Mouse (Mus musculus): Measurements from ENCODE around the gene Tapt1. TPM values are rescaled to one million over a fixed set of nuclear protein-coding genes. Genes with fewer than 3 reads are reported as not detected.
"Not testable (repeated sequence)": the region's sequence is repeated elsewhere in the genome, so short reads cannot be mapped to it uniquely, and the experiment has no call there.

Tapt1 gene
- polyA plus RNA-seq (2016; fragmentation: Nextera tagmentation; extraction: Ambion mirVana): 23.0 and 25.5 TPM in 2 replicates

DNA sequence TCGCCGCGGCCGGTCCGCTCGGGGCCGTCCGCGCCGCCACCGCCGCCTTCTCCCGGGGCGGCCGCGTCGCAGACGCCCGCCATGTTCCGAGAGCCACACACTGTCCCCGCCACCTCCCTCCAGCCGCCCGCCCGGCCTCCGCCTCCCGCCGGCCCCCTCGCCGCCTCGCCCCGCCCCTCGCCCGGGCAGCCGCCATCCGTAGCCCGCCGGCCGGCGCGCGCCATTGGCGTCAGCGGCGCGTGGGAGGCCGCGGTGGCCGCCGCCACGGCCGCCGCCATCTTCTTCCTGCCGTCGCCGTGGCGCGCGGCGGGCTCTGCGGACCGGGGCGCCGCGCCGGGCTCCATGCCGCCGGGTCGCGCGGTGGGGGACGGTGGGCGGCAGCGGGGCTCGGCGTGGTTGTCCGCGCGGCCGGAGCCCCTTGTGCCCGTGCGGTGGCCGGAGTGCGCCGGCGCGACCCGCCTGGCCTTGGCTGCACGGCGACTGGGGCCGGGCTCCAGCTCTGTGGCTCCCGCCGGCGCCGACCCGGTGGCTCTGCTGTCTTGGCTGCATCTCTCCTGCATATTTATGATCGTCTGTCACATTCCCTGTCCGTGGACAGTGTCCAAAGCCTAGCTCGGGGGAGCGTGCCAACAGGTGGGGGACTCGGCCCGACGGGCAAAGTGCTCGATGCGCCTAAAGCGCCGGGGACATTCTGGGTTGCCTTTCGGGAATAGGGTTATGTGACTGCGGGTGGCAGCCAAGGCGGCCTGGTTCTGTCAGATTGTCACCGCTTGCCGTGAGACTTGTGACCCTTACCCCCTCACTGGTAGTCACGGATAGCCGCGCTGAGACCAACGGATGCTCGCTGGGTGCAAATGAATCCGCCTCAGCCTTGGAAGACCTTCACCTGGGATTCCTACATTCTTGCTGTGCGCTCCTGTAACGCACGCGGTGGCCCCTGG lies at the start of gene Tapt1:
Gene Tapt1, minus strand, starts transcription at position 106 of the 941 bp plus-strand sequence.
- Histone ChIP-seq H3K27me3 (replicated peaks; ENCODE audit: low read depth, poor library complexity, severe bottlenecking) (no peaks in the 10 kb centered on the region), H3K4me3 (peak within 1 kb of the TSS; percentile 92), H3K4me1 (peaks cover 37% of the 10 kb centered on the region), H3K36me3 (replicated peaks) (0 out of 2 replicates have a peak, but pooled peaks cover 6% of the 10 kb centered on the region), H3K27ac (replicated peaks) (peak within 1 kb of the TSS; percentile 97), H3K9me3 (no peaks in the 10 kb centered on the region)
- DNase-seq (ENCODE audit: low spot score): peak; percentile 90
- WGBS: 3% methylated on average over 121 of the region's 121 CpGs

DNA sequence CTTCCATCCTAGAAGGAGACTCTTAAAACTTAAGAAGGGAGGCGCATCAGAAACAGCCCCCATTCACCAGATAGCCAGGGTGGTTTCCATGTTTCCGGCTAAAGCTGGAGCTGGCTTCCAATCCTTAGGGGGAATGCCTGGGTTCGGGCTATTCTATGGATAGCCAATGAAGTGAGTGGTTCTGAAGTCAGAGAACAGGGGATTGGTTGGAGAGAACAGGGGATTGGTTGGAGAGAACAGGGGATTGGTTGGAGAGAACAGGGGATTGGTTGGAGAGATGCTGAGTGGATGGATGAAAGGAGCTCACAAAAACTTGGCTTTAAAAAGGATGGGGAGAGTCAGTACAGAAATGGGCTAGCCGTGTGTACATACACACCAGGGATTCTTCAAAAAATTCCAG lies 45.1 kb upstream of the Tapt1 start:
- DNase-seq (ENCODE audit: low spot score): no peak
- Histone ChIP-seq H3K4me3 (no peak overlapping the region), H3K27ac (replicated peaks) (no peak overlapping the region), H3K4me1 (no peaks in the 10 kb centered on the region), H3K9me3 (no peaks in the 10 kb centered on the region), H3K27me3 (replicated peaks; ENCODE audit: low read depth, poor library complexity, severe bottlenecking) (no peaks in the 10 kb centered on the region), H3K36me3 (replicated peaks) (no peaks in the 10 kb centered on the region)
- 83% methylated on average over 4 of the region's 4 CpGs for WGBS

DNA sequence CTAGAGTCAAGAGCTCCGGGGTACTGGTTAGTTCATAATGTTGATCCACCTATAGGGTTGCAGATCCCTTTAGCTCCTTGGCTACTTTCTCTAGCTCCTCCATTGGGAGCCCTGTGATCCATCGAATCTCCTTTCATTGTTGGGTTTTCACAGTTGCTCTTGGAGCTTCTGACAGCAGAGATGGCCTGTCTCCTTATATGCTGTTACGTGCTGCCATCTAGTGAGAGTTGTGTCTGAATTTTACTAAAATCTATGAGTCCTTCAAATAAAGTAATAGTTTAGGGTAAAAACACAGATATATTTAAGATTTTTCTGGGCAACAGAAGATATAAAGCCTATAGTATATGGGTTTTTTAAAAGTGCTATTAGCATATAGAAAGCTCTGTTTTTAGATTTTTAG lies 42.1 kb upstream of the Tapt1 start:
- not testable (repeated sequence) for H3K36me3 ChIP-seq (replicated peaks); H3K4me3 ChIP-seq; H3K4me1 ChIP-seq; H3K27ac ChIP-seq (replicated peaks); H3K9me3 ChIP-seq; H3K27me3 ChIP-seq (replicated peaks; ENCODE audit: low read depth, poor library complexity, severe bottlenecking); DNase-seq (ENCODE audit: low spot score)
- 75% methylated on average over 3 of the region's 3 CpGs for WGBS

DNA sequence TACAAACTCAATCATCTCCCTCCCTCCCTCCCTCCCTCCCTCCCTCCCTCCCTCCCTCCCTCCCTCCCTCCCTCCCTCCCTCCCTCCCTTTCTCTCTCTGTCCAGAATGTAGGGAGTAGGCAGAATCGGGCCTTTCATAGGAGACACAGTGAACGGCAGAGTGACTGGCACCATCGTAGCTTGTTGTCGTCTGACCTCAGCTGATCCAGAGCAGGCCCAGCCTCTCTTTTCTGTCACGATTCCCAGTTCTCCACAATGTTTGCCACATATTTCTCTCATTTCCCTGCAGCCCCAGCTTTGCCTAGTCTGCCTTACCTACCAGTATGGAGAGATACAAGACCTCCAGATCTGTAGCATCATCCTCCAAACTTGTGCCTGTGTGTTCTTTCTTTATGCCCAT lies 35.3 kb upstream of the Tapt1 start:
- WGBS: 76% methylated on average over 5 of the region's 5 CpGs
- Histone ChIP-seq H3K36me3 (replicated peaks) (no peaks in the 10 kb centered on the region), H3K27ac (replicated peaks) (no peak overlapping the region), H3K4me1 (no peaks in the 10 kb centered on the region), H3K9me3 (no peaks in the 10 kb centered on the region), H3K4me3 (no peak overlapping the region), H3K27me3 (replicated peaks; ENCODE audit: low read depth, poor library complexity, severe bottlenecking) (no peaks in the 10 kb centered on the region)
- DNase-seq (ENCODE audit: low spot score): no peak

DNA sequence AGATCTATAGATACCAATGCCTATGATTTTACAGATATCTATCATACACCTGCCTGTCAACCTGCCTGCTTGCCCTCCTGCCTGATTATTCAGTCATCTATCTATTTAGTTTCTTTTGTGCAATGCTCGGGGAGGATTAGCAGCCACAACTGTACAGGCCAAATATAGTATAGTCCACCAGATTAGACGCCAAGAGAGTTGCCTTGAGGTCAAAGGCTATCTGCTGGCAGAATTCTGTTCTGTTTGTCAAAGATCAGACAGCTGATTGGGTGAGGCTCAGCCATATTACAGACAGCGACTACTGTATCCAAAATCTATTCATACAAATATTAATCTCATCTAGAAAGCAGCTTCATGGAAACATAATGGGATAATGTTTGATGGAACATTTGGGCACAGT lies 34.7 kb upstream of the Tapt1 start:
- no peaks in the 10 kb centered on the region for H3K27me3 ChIP-seq (replicated peaks; ENCODE audit: low read depth, poor library complexity, severe bottlenecking)
- DNase-seq (ENCODE audit: low spot score): no peak
- no peaks in the 10 kb centered on the region for H3K4me1 ChIP-seq
- H3K36me3 ChIP-seq (replicated peaks): no peaks in the 10 kb centered on the region
- H3K27ac ChIP-seq (replicated peaks): no peak overlapping the region
- no peaks in the 10 kb centered on the region for H3K9me3 ChIP-seq
- WGBS: 78% methylated on average over 3 of the region's 3 CpGs
- no peak overlapping the region for H3K4me3 ChIP-seq

DNA sequence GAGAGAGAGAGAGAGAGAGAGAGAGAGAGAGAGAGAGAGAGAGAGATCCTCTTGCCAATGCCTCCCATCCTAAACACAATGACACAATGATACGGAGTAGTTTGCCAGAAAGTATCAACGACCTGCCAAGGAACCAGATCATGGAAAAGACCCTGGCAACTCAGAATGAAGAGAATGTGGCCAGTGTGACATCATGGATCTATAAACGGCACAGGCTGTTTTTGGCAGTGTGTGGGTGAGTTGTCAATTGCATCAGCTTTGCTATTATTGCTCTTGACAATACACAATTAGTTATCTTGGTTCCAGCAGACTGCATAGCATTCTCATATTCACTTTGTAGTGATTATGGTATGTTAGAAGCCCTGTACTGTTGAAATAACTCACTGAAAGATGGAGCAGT lies 33.3 kb upstream of the Tapt1 start:
- Histone ChIP-seq H3K4me3 (no peak overlapping the region), H3K27me3 (replicated peaks; ENCODE audit: low read depth, poor library complexity, severe bottlenecking) (no peaks in the 10 kb centered on the region), H3K36me3 (replicated peaks) (no peaks in the 10 kb centered on the region), H3K9me3 (no peaks in the 10 kb centered on the region), H3K27ac (replicated peaks) (no peak overlapping the region), H3K4me1 (no peaks in the 10 kb centered on the region)
- WGBS: 72% methylated on average over 3 of the region's 3 CpGs
- no peak for DNase-seq (ENCODE audit: low spot score)

DNA sequence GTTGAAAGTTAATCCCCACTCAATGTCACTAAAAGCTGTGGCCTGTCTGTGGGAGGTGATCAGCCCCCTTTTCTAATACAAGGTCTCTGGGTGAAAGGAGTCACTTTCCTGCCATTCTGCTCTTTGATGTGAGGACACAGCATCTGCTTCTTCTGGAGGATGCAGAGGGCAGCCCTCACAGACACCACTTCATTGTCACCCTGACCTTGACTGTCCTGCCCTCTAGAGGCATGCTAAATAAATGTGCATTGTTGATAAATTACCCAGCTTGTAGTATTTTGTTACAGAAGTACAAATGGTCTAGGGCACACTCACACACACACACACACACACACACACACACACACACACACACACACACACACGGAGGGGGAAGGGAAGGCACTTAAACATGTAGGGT lies 31.7 kb upstream of the Tapt1 start:
- H3K4me3 ChIP-seq: no peak overlapping the region
- WGBS: 71% methylated on average over 1 of the region's 1 CpGs
- H3K36me3 ChIP-seq (replicated peaks): no peaks in the 10 kb centered on the region
- H3K27me3 ChIP-seq (replicated peaks; ENCODE audit: low read depth, poor library complexity, severe bottlenecking): no peaks in the 10 kb centered on the region
- H3K27ac ChIP-seq (replicated peaks): no peak overlapping the region
- no peak for DNase-seq (ENCODE audit: low spot score)
- H3K4me1 ChIP-seq: no peaks in the 10 kb centered on the region
- no peaks in the 10 kb centered on the region for H3K9me3 ChIP-seq

DNA sequence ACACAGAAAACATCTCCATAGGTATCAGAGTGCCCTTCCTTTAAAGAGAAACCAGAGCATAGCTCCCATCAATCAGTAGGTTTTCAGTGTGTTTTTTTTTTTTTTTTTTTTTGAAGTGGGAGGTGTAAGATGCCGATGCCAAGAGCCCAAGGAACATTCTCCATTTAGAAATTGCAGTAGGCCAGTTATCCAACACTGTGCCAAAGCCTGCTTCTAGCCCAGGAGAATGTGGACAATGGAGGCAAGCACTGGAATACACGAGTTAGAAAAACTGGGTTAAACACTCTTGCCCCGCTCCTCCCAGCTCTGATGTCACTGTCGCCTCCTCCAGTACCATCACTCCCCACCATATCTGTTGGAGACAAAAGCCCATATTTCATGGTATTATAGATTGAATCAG lies 31.0 kb upstream of the Tapt1 start:
- DNase-seq (ENCODE audit: low spot score): no peak
- no peaks in the 10 kb centered on the region for H3K27me3 ChIP-seq (replicated peaks; ENCODE audit: low read depth, poor library complexity, severe bottlenecking)
- WGBS: 82% methylated on average over 4 of the region's 4 CpGs
- no peaks in the 10 kb centered on the region for H3K9me3 ChIP-seq
- H3K36me3 ChIP-seq (replicated peaks): no peaks in the 10 kb centered on the region
- no peak overlapping the region for H3K4me3 ChIP-seq
- no peaks in the 10 kb centered on the region for H3K4me1 ChIP-seq
- no peak overlapping the region for H3K27ac ChIP-seq (replicated peaks)

DNA sequence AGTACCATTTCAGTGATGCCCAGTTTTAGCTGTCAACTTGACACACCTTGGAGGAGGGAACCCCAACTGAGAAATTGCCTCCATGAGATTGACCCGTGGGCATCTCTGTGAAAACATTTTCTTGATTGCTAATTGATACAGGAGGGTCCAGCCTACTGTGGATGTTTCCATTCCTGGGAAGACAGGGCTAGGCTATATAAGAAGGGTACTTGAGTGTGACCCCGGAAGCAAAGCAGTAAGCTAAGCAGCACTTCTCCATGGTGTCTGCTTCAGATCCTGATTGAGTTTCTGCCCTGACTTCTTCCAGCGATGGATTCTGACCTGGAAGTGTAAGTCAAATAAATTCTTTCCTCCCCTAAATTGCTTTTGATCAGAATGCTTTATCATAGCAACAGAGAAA lies 30.1 kb upstream of the Tapt1 start:
- 80% methylated on average over 3 of the region's 3 CpGs for WGBS
- Histone ChIP-seq H3K4me3 (no peak overlapping the region), H3K27me3 (replicated peaks; ENCODE audit: low read depth, poor library complexity, severe bottlenecking) (no peaks in the 10 kb centered on the region), H3K27ac (replicated peaks) (no peak overlapping the region), H3K4me1 (no peaks in the 10 kb centered on the region), H3K9me3 (no peaks in the 10 kb centered on the region), H3K36me3 (replicated peaks) (no peaks in the 10 kb centered on the region)
- no peak for DNase-seq (ENCODE audit: low spot score)

DNA sequence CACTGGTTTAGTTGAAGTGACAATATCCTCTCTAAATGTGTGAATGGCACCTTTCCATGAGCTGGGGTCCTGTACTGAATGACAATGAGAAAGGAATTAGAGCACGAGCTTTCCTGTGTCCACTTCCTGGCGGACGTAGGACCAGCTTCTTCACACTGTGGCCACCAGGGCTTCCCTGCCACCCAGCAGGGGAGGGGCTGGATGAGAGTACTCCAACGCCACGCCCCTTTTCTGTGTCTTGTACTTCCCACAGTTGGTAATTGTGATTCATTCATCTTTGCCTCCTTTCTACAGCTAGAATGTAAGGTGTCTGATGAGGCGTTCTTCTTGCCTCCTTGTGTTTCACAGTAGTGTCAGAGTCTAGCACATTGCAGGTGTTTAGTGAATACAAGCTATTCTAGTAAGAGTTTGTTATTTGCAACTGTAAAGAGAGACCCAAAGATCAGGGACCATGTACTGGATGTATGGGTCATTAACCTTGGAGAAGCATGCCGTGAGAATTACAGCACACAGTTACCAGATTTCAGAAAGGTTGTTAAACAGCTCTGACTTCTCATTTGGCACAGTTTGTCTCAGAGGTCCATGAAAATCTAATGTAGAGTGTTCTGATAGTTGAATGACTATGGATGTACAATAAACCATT lies 29.5 kb upstream of the Tapt1 start:
- Histone ChIP-seq H3K4me1 (no peaks in the 10 kb centered on the region), H3K27me3 (replicated peaks; ENCODE audit: low read depth, poor library complexity, severe bottlenecking) (no peaks in the 10 kb centered on the region), H3K27ac (replicated peaks) (no peak overlapping the region), H3K9me3 (no peaks in the 10 kb centered on the region), H3K4me3 (no peak overlapping the region), H3K36me3 (replicated peaks) (no peaks in the 10 kb centered on the region)
- no peak for DNase-seq (ENCODE audit: low spot score)
- 78% methylated on average over 7 of the region's 7 CpGs for WGBS

DNA sequence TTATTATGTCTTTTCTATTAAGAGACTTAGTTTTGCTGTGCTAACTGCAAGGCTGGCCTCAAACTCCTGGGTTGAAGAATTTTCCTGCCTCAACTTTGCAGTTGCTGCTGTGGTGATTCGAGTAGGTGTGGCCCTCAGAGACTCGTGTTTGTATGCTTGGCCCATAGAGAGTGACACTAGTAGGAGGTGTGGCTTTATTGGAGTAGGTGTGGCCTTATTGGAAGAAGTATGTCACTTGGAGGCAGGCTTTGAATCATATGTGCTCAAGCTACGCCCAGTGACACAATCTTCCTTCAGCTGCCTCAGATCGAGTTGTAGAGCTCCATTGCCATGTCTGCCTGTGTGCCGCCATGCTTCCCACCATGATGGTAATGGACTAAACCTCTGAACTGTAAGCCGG lies 27.0 kb upstream of the Tapt1 start:
- H3K4me3 ChIP-seq: no peak overlapping the region
- no peaks in the 10 kb centered on the region for H3K36me3 ChIP-seq (replicated peaks)
- DNase-seq (ENCODE audit: low spot score): no peak

DNA sequence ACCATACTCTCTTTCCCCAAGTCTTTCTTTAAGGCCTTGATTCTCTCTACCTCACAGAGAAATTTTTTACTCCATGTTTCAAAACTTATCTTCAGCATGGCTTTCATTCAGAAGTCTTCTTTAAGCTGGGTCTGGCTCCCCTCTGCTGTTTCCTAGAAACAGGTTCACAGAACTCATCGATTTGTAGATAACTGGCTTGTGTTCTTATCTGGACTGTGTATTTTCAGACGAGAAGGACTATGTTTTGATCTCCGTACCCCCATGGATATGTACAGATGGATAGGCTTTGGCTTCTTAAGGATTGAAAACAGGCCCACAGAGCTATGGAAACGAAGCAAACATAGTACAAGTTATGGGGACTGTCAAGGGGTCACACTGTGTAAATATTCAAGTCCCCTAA lies 26.0 kb upstream of the Tapt1 start:
- DNase-seq (ENCODE audit: low spot score): no peak
- H3K9me3 ChIP-seq: no peaks in the 10 kb centered on the region; the same call in 1 of the 2 replicates
- no peak overlapping the region for H3K27ac ChIP-seq (replicated peaks)
- WGBS: 76% methylated on average over 4 of the region's 4 CpGs
- 0 out of 2 replicates have a peak, but pooled peaks cover 4% of the 10 kb centered on the region for H3K4me1 ChIP-seq
- no peaks in the 10 kb centered on the region for H3K36me3 ChIP-seq (replicated peaks)
- no peaks in the 10 kb centered on the region for H3K27me3 ChIP-seq (replicated peaks; ENCODE audit: low read depth, poor library complexity, severe bottlenecking)
- H3K4me3 ChIP-seq: no peak overlapping the region

More for the DNA sequence above, 27.0 kb upstream of the Tapt1 start:
- WGBS: 85% methylated on average over 6 of the region's 6 CpGs
- no peak overlapping the region for H3K27ac ChIP-seq (replicated peaks)
- H3K4me1 ChIP-seq: 0 out of 2 replicates have a peak, but pooled peaks cover 4% of the 10 kb centered on the region
- no peaks in the 10 kb centered on the region for H3K27me3 ChIP-seq (replicated peaks; ENCODE audit: low read depth, poor library complexity, severe bottlenecking)
- no peaks in the 10 kb centered on the region for H3K9me3 ChIP-seq
